ENCODE assay signal across 22 mouse cellular contexts in genomic region chr14:76541341-76541740, GRCm38 (mm10). TPM values are rescaled to one million over a fixed set of nuclear protein-coding genes. Genes with fewer than 3 reads are reported as not detected.
DNase-seq lines count a peak whose midpoint lies in the region; ATAC-seq lines count a peak whose summit lies in the region.
"Had no signal": no experiment of that assay in that cellular context is flagged by ENCODE, and none has a peak within 500 bp of the region (broad histone marks: within the 10 kb centered on the region; RNA-seq: fewer than 3 reads in every experiment).

No protein-coding gene starts in this region.

- no peaks in the 10 kb centered on the region for H3K9me3 ChIP-seq in heart, embryonic 13.5 days
- H3K9me3 ChIP-seq in liver, embryonic 15.5 days (replicated peaks), result no peaks in the 10 kb centered on the region
- no peaks in the 10 kb centered on the region for H3K9me3 ChIP-seq in liver, embryonic 11.5 days (ENCODE audit: control insufficient read depth, low read length)
- H3K9me3 ChIP-seq: forebrain, embryonic 13.5 days; heart, embryonic 15.5 days; limb, embryonic 13.5 days had no signal

- no peak overlapping the region for H3K4me3 ChIP-seq in heart, embryonic 13.5 days
- no peak overlapping the region for H3K4me3 ChIP-seq in liver, embryonic 15.5 days (replicated peaks)
- no peak overlapping the region for H3K4me3 ChIP-seq in liver, embryonic 11.5 days (ENCODE audit: low read depth, low read length)
- H3K4me3 ChIP-seq: forebrain, embryonic 13.5 days; heart, embryonic 15.5 days; limb, embryonic 13.5 days had no signal

- WGBS in heart, embryonic 13.5 days, result 23% methylated on average over 2 of the region's 2 CpGs
- WGBS in liver, embryonic 15.5 days (ENCODE audit: insufficient replicate concordance), result 54% methylated on average over 2 of the region's 2 CpGs
- 52% methylated on average over 2 of the region's 2 CpGs for WGBS in liver, embryonic 11.5 days

- H3K27me3 ChIP-seq in heart, embryonic 13.5 days (replicated peaks), result no peaks in the 10 kb centered on the region
- H3K27me3 ChIP-seq in liver, embryonic 15.5 days, result no peaks in the 10 kb centered on the region
- no peaks in the 10 kb centered on the region for H3K27me3 ChIP-seq in liver, embryonic 11.5 days (replicated peaks; ENCODE audit: control insufficient read depth, insufficient read depth, low read length)
- H3K27me3 ChIP-seq: forebrain, embryonic 13.5 days; heart, embryonic 15.5 days; limb, embryonic 13.5 days had no signal

- intact Hi-C loops in heart, postnatal 14 days (cut with DNase I), result no loop called here

- no peak for DNase-seq in heart, postnatal 14 days
- DNase-seq in liver, embryonic 11.5 days (ENCODE audit: low spot score), result no peak
- peak; percentile 48 for DNase-seq in adrenal gland, postnatal 10 days
- DNase-seq in adrenal gland, postnatal 36 days, result peak; percentile 40 to 53
- DNase-seq in right cerebral cortex, postnatal 10 days (ENCODE audit: low spot score in 2 of 2), result no peak
- DNase-seq: cerebellum, postnatal 10 days; embryo, embryonic 11 days; gastrocnemius, postnatal 25 days; kidney, postnatal 10 days; lung, embryonic 14.5 days; right cerebral cortex, postnatal 14 days; thymus, postnatal 36 days had no signal

- H3K4me1 ChIP-seq in heart, embryonic 13.5 days, result peaks cover 28% of the 10 kb centered on the region
- peaks cover 41% of the 10 kb centered on the region for H3K4me1 ChIP-seq in liver, embryonic 15.5 days (replicated peaks)
- H3K4me1 ChIP-seq in liver, embryonic 11.5 days (replicated peaks; ENCODE audit: control insufficient read depth, insufficient read depth, low read length), result peaks cover 33% of the 10 kb centered on the region

- H3K36me3 ChIP-seq in heart, embryonic 13.5 days, result no peaks in the 10 kb centered on the region
- no peaks in the 10 kb centered on the region for H3K36me3 ChIP-seq in liver, embryonic 15.5 days (replicated peaks)
- no peaks in the 10 kb centered on the region for H3K36me3 ChIP-seq in liver, embryonic 11.5 days (ENCODE audit: control insufficient read depth, insufficient read depth, low read length)
- H3K36me3 ChIP-seq: G1E; heart, embryonic 15.5 days; limb, embryonic 13.5 days had no signal

- H3K4me2 ChIP-seq in heart, embryonic 13.5 days, result no peak overlapping the region
- no peak overlapping the region for H3K4me2 ChIP-seq in liver, embryonic 15.5 days
- H3K4me2 ChIP-seq in liver, embryonic 11.5 days, result no peak overlapping the region
- H3K4me2 ChIP-seq: forebrain, embryonic 13.5 days; heart, embryonic 15.5 days; hindbrain, embryonic 14.5 days; limb, embryonic 13.5 days; lung, embryonic 14.5 days had no signal

- peak overlapping the region; percentile 45 for H3K27ac ChIP-seq in heart, embryonic 13.5 days (replicated peaks)
- H3K27ac ChIP-seq in liver, embryonic 15.5 days (replicated peaks), result 0 out of 2 replicates have a peak overlapping the region, but pooled peaks have one; percentile 3
- no peak overlapping the region for H3K27ac ChIP-seq in liver, embryonic 11.5 days (ENCODE audit: low read depth, low read length)
- H3K27ac ChIP-seq: forebrain, embryonic 13.5 days; heart, embryonic 15.5 days; hindbrain, embryonic 14.5 days; limb, embryonic 13.5 days; macrophage; stomach, postnatal 0 days had no signal

- H3K9ac ChIP-seq in heart, embryonic 13.5 days, result peak overlapping the region; percentile 40; the same call in 1 of the 2 replicates
- H3K9ac ChIP-seq in liver, embryonic 15.5 days, result peak overlapping the region; percentile 6; the same call in 1 of the 2 replicates
- no peak overlapping the region for H3K9ac ChIP-seq in liver, embryonic 11.5 days (ENCODE audit: low read depth, low read length)
- H3K9ac ChIP-seq: forebrain, embryonic 13.5 days; heart, embryonic 15.5 days; hindbrain, embryonic 14.5 days; limb, embryonic 13.5 days; lung, embryonic 14.5 days had no signal

- no peak for ATAC-seq in heart, embryonic 13.5 days (ENCODE audit: extremely low read depth, insufficient number of reproducible peaks, low FRiP score, low TSS enrichment)
- ATAC-seq in liver, embryonic 15.5 days (ENCODE audit: insufficient read depth), result no peak
- ATAC-seq in liver, embryonic 11.5 days (replicated peaks; ENCODE audit: low FRiP score), result no peak
- ATAC-seq: forebrain, embryonic 13.5 days; intestine, embryonic 16.5 days had no signal

RNA-seq across cellular contexts. Expression of gene Serp2, which starts 15.3 kb away (rescaled TPM):
- 12.2 and 13.6 TPM in 2 replicates for polyA plus RNA-seq in heart, embryonic 13.5 days (2015; fragmentation: Nextera tagmentation; extraction: Ambion mirVana)
- 1 to 10 TPM in 1 of 2 experiments, under 1 TPM in 1; 0.68 to 1.0 TPM for total RNA-seq in heart, postnatal 14 days (2021)
- polyA plus RNA-seq in liver, embryonic 15.5 days (2015; fragmentation: Nextera tagmentation; extraction: Ambion mirVana), result 0.83 and 1.0 TPM in 2 replicates
- polyA plus RNA-seq in liver, embryonic 11.5 days (2014; fragmentation: Nextera tagmentation; extraction: Ambion mirVana), result 4.3 and 5.3 TPM in 2 replicates
- total RNA-seq in adrenal gland, postnatal 10 days (2021), result 1 to 10 TPM; 7.2 to 9.6 TPM
- total RNA-seq in adrenal gland, postnatal 36 days (2021), result 1 to 10 TPM; 4.2 to 6.4 TPM
- total RNA-seq: G1E had no signal
- polyA plus RNA-seq: G1E, macrophage had no signal

Comparison
In these comparisons a context has a peak if more than half of its experiments do, and no peak if none do; other contexts are left out.
1. DNase-seq: peak in adrenal gland, postnatal 10 days (single experiment) and adrenal gland, postnatal 36 days (2 of 2); none in heart, postnatal 14 days (0 of 2), liver, embryonic 11.5 days (single experiment) and right cerebral cortex, postnatal 10 days (0 of 2).